Mouse (Mus musculus) kidney, embryonic 16.5 days (tissue): ENCODE results near the gene Paqr4. TPM values are rescaled to one million over a fixed set of nuclear protein-coding genes. Genes with fewer than 3 reads are reported as not detected.

Source experiments
- ATAC-seq: fragments of 200-750 bp; cut with Nextera tagmentation; 2 replicates; pipeline ENCODE4 v1.8.0; 2017; ENCODE audit warnings: moderate TSS enrichment; ENCODE audit not compliant: low FRiP score, low TSS enrichment
- H3K27ac ChIP-seq: fragments of 300-500 bp; sonication (generic); 2 replicates; pipeline ENCODE4 v1.5.1; 2014; ENCODE audit warnings: low read length
- H3K27me3 ChIP-seq: fragments of 300-500 bp; sonication (generic); 2 replicates; pipeline ENCODE4 v1.6.1; 2014; ENCODE audit warnings: low read length, control low read depth, mixed read lengths; ENCODE audit not compliant: insufficient read depth
- H3K36me3 ChIP-seq: fragments of 300-500 bp; sonication (generic); 2 replicates; pipeline ENCODE4 v1.6.1; 2014; ENCODE audit warnings: low read length, control low read depth, mixed read lengths; ENCODE audit not compliant: insufficient read depth
- H3K4me1 ChIP-seq: fragments of 300-500 bp; sonication (generic); 2 replicates; pipeline ENCODE4 v1.6.1; 2014; ENCODE audit warnings: low read length, control low read depth, mixed read lengths; ENCODE audit not compliant: insufficient read depth
- H3K4me2 ChIP-seq: fragments of 300-500 bp; sonication (generic); replicated peaks from 2 replicates; pipeline ENCODE4 v1.6.1; 2014; ENCODE audit warnings: low read depth, low read length
- H3K4me3 ChIP-seq: fragments of 300-500 bp; sonication (generic); 2 replicates; pipeline ENCODE4 v1.5.1; 2014; ENCODE audit warnings: mild to moderate bottlenecking, low read length
- H3K9ac ChIP-seq: fragments of 300-500 bp; sonication (generic); replicated peaks from 2 replicates; pipeline ENCODE4 v1.6.1; 2014; ENCODE audit warnings: low read length
- H3K9me3 ChIP-seq: fragments of 300-500 bp; sonication (generic); 2 replicates; pipeline ENCODE4 v1.6.1; 2016; ENCODE audit warnings: low read length, control low read depth
- WGBS: fragments of 180-500 bp; shearing (Covaris S2); extraction: QIAGEN DNeasy Blood & Tissue Kit; methylation state at CpG from one replicate; pipeline ENCODE4 v1.1.7; 2014; 5-methylcytosine and 5-hydroxymethylcytosine counted together
- polyA plus RNA-seq: library from polyadenylated mRNA; unstranded; fragments of >200 nt; fragmentation: Nextera tagmentation; extraction: Ambion mirVana; gene quantifications from 2 replicates; pipeline ENCODE4 v1.2.1, GENCODE M21; 2015

Gene Paqr4
- polyA plus RNA-seq, 1 experiment from 2014 or later: 25.4 TPM

DNA sequence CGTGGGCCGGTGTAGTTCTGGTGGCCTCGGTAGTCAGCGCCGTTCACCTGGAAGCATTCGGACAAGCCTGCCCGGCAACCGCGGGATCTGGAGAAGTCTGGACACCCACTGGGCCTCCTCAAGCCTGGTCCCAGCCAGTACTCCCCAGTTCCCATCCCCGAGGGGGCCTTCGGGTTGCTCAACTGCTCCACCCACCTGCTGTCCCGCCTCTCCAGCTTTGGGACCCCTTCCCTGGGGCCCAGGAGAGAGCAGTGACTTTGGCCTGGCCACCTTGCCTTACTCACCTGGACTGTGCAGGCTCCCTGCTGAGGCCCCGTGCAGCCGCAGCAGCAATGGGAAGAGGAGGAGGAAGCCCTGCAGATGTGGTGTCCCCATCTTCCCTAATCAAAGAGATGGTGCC lies 4.0 kb upstream of the Paqr4 start:
- WGBS: 6% methylated on average over 14 of the region's 14 CpGs
- peak overlapping the region; percentile 78; the same call in 1 of the 2 replicates for H3K4me2 ChIP-seq
- peak overlapping the region; percentile 43 for H3K4me3 ChIP-seq
- no peak overlapping the region for H3K27ac ChIP-seq
- ATAC-seq: no peak
- no peaks in the 10 kb centered on the region for H3K36me3 ChIP-seq
- H3K9me3 ChIP-seq: no peaks in the 10 kb centered on the region
- peak overlapping the region; percentile 54; the same call in 1 of the 2 replicates for H3K9ac ChIP-seq
- peaks cover 37% of the 10 kb centered on the region for H3K4me1 ChIP-seq
- peaks cover 64% of the 10 kb centered on the region for H3K27me3 ChIP-seq

DNA sequence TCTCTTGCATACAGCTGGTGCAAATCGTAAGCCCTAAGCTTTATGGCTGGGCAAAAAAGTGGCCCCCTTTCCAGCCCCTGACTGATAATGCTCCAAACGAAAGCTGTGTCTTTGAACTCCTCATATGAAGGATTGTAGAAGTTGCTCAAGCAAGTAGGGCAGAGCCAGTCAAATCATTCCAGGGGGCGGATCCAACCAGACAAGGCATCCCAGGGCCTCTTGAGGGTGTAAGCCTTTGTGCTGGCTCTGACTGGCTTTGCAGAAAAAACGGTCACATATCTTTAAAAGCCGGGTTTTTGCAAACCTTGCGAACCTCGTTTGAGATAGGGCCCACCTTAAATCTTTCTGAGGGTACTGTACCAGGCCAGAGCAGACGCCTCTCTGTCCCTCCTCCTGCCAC lies 3.4 kb upstream of the Paqr4 start:
- no peak for ATAC-seq
- H3K9me3 ChIP-seq: no peaks in the 10 kb centered on the region
- peaks cover 43% of the 10 kb centered on the region for H3K4me1 ChIP-seq
- H3K4me2 ChIP-seq: no peak overlapping the region
- peaks cover 64% of the 10 kb centered on the region for H3K27me3 ChIP-seq
- WGBS: 20% methylated on average over 8 of the region's 8 CpGs
- no peak overlapping the region for H3K27ac ChIP-seq
- no peak overlapping the region for H3K9ac ChIP-seq
- no peak overlapping the region for H3K4me3 ChIP-seq
- no peaks in the 10 kb centered on the region for H3K36me3 ChIP-seq

DNA sequence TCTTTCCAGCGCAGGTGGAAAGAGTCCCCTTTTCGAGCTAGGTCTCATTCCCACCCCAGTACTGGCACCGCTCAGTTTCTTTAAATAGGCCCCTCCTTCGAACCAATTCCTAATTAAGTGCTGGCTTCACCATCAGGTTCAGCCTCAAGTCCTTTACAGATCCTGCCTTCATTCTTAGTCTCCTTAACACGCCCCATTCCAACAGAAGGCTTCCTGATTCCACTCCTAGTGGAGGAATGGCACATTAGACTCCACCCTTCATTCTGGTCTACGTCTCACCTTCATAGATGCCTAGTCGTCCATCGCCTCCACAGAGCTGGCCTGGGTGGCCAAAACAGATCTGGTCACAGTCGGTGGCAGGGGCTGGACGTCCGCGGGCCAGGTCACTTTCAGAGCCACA lies 2.3 kb upstream of the Paqr4 start:
- WGBS: 66% methylated on average over 12 of the region's 12 CpGs
- Histone ChIP-seq H3K4me2 (no peak overlapping the region), H3K9ac (no peak overlapping the region), H3K27ac (no peak overlapping the region), H3K36me3 (no peaks in the 10 kb centered on the region), H3K9me3 (no peaks in the 10 kb centered on the region), H3K27me3 (peaks cover 64% of the 10 kb centered on the region), H3K4me3 (no peak overlapping the region), H3K4me1 (peaks cover 52% of the 10 kb centered on the region)
- ATAC-seq: no peak

DNA sequence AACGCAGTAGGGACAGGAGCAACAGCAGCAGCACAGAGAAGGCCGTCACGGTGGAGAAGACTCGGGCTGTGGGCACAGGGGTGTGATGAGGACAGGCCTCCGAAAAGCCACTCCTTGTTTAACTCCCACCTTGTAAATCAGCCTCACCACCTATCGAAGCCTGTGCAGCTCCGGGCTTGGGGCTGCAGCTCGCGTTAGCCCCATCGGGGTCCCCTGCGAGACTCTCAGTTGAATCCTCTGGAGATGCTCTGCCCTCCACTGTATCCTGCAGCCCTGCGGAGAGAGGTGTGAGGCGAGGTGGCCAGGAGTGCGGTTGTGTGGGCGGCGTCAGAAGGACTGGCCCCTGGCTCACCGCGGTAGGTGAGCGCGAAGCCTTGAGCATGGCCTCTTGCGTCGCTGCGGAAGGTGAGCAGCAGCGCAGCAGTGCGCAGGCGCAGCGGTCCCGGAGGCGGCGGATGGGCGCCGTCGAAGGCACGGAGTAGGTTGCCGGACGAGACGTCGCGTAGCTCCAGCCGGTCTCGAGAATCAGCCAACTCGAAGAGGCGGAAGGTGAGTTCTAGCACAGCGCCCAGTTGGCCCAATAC lies 1.6 kb upstream of the Paqr4 start:
- WGBS: 4% methylated on average over 44 of the region's 44 CpGs
- Histone ChIP-seq H3K36me3 (no peaks in the 10 kb centered on the region), H3K4me2 (peak overlapping the region; percentile 41), H3K9me3 (no peaks in the 10 kb centered on the region), H3K9ac (no peak overlapping the region; the same call in 1 of the 2 replicates), H3K27me3 (peaks cover 64% of the 10 kb centered on the region), H3K4me3 (peak overlapping the region; percentile 20), H3K4me1 (peaks cover 53% of the 10 kb centered on the region), H3K27ac (no peak overlapping the region)
- ATAC-seq: no peak

DNA sequence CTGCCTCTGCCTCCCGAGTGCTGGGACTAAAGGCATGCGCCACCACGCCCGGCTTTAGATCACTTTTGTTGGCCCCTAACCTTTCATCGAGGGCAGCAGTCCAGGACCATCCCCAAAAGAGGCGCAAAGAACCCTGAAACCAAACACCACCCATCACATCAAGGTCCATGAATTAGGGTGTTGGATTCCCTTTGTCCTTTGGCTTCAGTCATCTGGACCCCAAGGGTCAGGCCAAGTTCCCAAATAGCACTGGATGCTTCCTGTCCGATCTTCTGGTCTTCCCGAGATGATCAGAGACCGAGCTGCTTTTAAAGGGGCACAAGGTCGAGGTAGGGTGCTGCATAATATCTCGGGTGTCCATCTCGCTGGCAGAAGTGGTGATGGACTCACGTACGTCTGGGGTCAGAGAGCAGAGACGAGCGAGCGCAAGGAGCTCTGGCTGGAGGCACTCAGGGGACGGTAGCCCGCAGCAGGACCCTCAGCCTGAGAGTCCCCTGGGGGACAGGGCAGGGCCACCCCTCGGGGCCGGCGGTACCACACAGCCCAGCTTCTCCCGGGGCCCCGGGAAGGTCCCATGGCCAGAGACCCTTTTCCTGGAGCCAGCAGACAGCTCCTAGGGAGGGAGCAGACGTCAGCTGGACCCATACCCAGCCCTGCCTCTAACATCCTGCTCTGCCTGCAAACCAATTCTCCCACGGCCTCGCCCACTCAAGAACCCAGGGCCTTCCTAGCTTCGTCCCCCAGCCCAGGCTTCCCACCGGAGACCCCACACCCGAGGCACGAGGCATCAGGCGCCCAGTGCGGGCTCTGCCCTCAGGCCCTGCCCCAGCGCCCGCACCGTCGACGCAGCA lies 917 bp upstream of the Paqr4 start:
- no peak for ATAC-seq
- Histone ChIP-seq H3K4me2 (no peak overlapping the region), H3K4me1 (peaks cover 53% of the 10 kb centered on the region), H3K27me3 (peaks cover 58% of the 10 kb centered on the region), H3K4me3 (peak overlapping the region; percentile 20), H3K27ac (no peak overlapping the region), H3K36me3 (peaks cover under 1% of the 10 kb centered on the region; the same call in 1 of the 2 replicates), H3K9me3 (no peaks in the 10 kb centered on the region), H3K9ac (no peak overlapping the region)
- WGBS: 41% methylated on average over 38 of the region's 38 CpGs

DNA sequence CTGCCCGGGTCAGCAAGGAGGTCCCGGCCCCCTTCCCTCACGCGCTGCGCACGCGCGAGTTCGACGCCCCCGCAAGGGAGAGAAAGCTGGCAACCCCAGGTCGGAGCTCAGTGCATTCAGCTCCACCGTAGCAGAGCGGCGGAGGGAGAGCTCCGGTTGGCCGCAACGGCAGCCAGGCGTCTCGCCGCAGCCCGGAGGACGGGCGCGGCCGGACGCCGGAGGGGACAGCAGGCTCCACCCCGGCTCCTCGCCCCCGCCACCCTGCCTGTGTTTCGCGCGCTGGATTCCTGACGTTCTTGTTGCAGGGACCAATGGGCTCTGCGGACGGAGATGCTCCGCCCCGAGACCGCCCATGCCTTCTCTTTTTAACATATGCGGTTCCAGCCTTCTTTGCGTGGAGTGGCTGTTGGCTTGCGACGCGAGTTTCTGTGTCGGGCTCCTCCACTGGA lies 507 bp downstream of the Paqr4 start:
- H3K4me2 ChIP-seq: peak overlapping the region; percentile 99
- peak overlapping the region; percentile 57; the same call in 1 of the 2 replicates for H3K27ac ChIP-seq
- peak; percentile 80 for ATAC-seq
- H3K27me3 ChIP-seq: peaks cover 46% of the 10 kb centered on the region
- H3K4me1 ChIP-seq: peaks cover 41% of the 10 kb centered on the region
- no peaks in the 10 kb centered on the region for H3K9me3 ChIP-seq
- WGBS: 0% methylated on average over 46 of the region's 46 CpGs
- H3K4me3 ChIP-seq: peak overlapping the region; percentile 67
- peaks cover 12% of the 10 kb centered on the region; the same call in 1 of the 2 replicates for H3K36me3 ChIP-seq
- peak overlapping the region; percentile 74 for H3K9ac ChIP-seq

DNA sequence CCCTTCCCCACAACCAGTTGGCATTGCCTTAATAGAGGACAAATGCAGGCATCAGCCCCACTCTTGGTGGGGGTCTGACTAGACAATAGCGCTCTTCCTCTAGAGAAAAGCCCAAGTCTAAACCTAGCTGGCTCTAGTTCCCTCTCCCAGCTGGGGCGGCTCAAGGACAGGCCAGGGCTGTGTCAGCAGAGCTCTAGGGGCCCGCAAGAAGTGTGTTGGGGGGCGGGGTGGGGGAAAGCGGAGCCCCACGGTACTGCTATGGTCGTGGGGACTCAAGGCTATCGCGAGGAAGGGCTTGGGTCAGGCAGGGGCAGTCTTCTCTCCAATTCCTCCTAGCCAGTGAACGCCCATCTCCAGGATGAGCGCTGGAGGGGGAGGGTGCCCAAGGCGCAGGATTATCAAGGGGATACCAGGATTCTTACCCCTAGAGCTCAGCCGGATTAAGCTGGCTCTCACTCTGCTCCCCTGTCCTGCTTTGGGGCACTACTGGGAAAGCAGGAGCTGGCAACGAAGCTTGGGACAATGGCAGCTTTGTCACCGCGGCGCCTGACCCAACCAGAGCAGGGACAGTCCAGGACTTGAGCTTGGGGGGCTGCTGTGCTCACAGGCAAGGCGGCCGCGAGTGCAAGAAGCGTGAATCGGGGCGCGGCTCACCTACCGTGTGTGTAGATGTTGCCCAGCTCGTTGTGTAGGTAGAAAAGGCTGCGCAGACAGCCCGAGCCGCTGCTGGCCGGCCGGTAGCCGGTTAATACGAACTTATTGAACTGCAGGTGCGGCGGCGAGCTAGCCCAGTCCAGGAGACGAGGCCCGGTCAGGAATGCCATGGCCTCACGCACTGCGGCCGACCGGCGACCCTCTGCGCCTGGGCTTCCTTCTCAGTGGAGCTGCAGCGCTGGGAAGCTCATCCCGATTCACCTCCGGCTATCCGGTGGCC lies 1.2 kb downstream of the Paqr4 start:
- WGBS: 1% methylated on average over 48 of the region's 48 CpGs
- peaks cover 14% of the 10 kb centered on the region; the same call in 1 of the 2 replicates for H3K36me3 ChIP-seq
- peaks cover 34% of the 10 kb centered on the region for H3K4me1 ChIP-seq
- peak; percentile 20 for ATAC-seq
- H3K9ac ChIP-seq: peak overlapping the region; percentile 74
- H3K27ac ChIP-seq: peak overlapping the region; percentile 57; the same call in 1 of the 2 replicates
- no peaks in the 10 kb centered on the region for H3K9me3 ChIP-seq
- H3K4me3 ChIP-seq: peak overlapping the region; percentile 67
- H3K27me3 ChIP-seq: peaks cover 39% of the 10 kb centered on the region
- peak overlapping the region; percentile 99 for H3K4me2 ChIP-seq

DNA sequence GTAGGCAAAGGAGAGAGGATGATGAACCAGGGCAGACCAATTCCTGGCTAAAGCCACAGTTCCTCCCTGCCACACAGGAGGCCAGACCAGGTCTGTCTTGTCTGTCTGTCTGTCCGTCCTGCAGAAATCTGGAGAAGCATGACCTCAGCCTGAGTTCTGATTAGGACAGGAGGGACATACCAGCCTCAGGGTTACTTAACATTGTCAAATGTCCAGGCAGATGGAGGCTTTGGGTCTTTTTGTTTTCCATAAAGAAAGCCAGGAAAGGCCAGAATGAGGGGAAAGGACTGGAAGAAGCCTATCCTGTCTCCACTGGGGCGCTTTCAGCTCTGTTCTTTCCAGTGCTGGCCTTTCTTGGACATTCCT lies 1.8 kb downstream of the Paqr4 start:
- peaks cover 29% of the 10 kb centered on the region for H3K4me1 ChIP-seq
- H3K9me3 ChIP-seq: no peaks in the 10 kb centered on the region
- peak overlapping the region; percentile 67 for H3K4me3 ChIP-seq
- 53% methylated on average over 2 of the region's 2 CpGs for WGBS
- H3K27ac ChIP-seq: no peak overlapping the region
- H3K9ac ChIP-seq: peak overlapping the region; percentile 74; the same call in 1 of the 2 replicates
- no peak for ATAC-seq
- peak overlapping the region; percentile 99 for H3K4me2 ChIP-seq
- peaks cover 33% of the 10 kb centered on the region for H3K27me3 ChIP-seq
- peaks cover 20% of the 10 kb centered on the region for H3K36me3 ChIP-seq
